Mouse (Mus musculus): ENCODE results near the gene Bcam.

DNA sequence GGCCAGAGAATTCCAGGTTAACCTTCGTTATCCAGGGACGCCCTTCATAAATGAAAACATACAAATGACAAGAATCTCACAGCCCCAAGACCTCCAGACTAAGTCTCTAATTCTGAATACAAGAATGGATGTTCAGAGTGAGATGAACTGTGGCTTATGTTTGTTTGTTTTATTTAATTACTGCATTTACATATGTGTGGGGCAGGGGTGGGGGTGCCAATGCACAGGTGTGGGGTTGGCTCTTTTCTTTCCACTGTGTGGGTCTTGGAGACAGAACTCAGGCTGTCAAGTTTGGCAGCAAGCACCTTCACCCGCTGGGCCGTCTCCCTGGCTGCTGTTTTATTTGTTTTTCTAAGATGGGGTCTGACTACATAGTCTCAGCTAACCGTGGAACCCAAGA, 28.3 kb downstream of the Bcam start:
- TF ChIP-seq CTCF (IDR thresholded peaks at IDR 0.05; ENCODE audit: insufficient read depth, low read length) (no peak), POLR2A (IDR thresholded peaks at IDR 0.05; ENCODE audit: borderline replicate concordance, extremely low read depth, low read depth, low read length) (no peak)
